Mouse (Mus musculus): ENCODE measurements around the gene Gli1. TPM values are rescaled to one million over a fixed set of nuclear protein-coding genes. Genes with fewer than 3 reads are reported as not detected.
A peak's percentile ranks its signal among the peaks of the same experiment; 100 is the strongest.

Gli1 gene
- total RNA-seq (2014; rRNA removed) (2.5 and 5.1 TPM in 2 replicates), polyA plus RNA-seq (2015; fragmentation: Nextera tagmentation; extraction: Ambion mirVana) (0.89 and 1.2 TPM in 2 replicates)

GRCm38 (mm10) chr10:127341891-127342639 is at the start of gene Gli1:
Gene Gli1, minus strand, starts transcription at chr10:127341974.
- Histone ChIP-seq H3K4me1 (ENCODE audit: insufficient read depth) (peaks cover 13% of the 10 kb centered on the region), H3K27me3 (ENCODE audit: insufficient read depth, low read length) (peaks cover 30% of the 10 kb centered on the region), H3K4me2 (ENCODE audit: low read depth) (peak within 1 kb of the TSS; percentile 53), H3K27ac (ENCODE audit: low read depth, low read length) (no peak within 1 kb of the TSS), H3K4me3 (ENCODE audit: low read depth, low read length) (peak within 1 kb of the TSS; percentile 26), H3K36me3 (ENCODE audit: insufficient read depth) (no peaks in the 10 kb centered on the region), H3K9me3 (ENCODE audit: low read length) (no peaks in the 10 kb centered on the region), H3K9ac (no peak within 1 kb of the TSS)
- peak; percentile 89 for TF ChIP-seq CTCF (IDR thresholded peaks at IDR 0.05; ENCODE audit: low read depth)
- WGBS, result 2% methylated on average over 29 of the region's 29 CpGs
- ATAC-seq (peak; percentile 61), DNase-seq (peak; percentile 87)

- no peak for TF ChIP-seq CTCF (IDR thresholded peaks at IDR 0.05; ENCODE audit: low read depth)
Observed at GRCm38 (mm10) chr10:127381743-127382134, 40.0 kb upstream of the Gli1 start.

GRCm38 (mm10) chr10:127380767-127381742 is 39.3 kb upstream of the Gli1 start:
- peak overlapping the region; percentile 95 for H3K27ac ChIP-seq (ENCODE audit: low read depth, low read length)
- peak overlapping the region; percentile 87 for H3K4me3 ChIP-seq (ENCODE audit: low read depth, low read length)
- DNase-seq (peak; percentile 51), ATAC-seq (peak; percentile 73)
- H3K9me3 ChIP-seq (ENCODE audit: low read length), result no peaks in the 10 kb centered on the region
- no peaks in the 10 kb centered on the region for H3K27me3 ChIP-seq (ENCODE audit: insufficient read depth, low read length)
- peak; percentile 31 for TF ChIP-seq CTCF (IDR thresholded peaks at IDR 0.05; ENCODE audit: low read depth)
- H3K36me3 ChIP-seq (ENCODE audit: insufficient read depth), result no peaks in the 10 kb centered on the region
- peak overlapping the region; percentile 52 for H3K4me2 ChIP-seq (ENCODE audit: low read depth)
- 2% methylated on average over 69 of the region's 79 CpGs for WGBS
- H3K4me1 ChIP-seq (ENCODE audit: insufficient read depth), result peaks cover 4% of the 10 kb centered on the region; the same call in 1 of the 2 replicates
- peak overlapping the region; percentile 87 for H3K9ac ChIP-seq

More at GRCm38 (mm10) chr10:127381743-127382134, 40.0 kb upstream of the Gli1 start:
- Histone ChIP-seq H3K27ac (ENCODE audit: low read depth, low read length) (no peak overlapping the region), H3K27me3 (ENCODE audit: insufficient read depth, low read length) (no peaks in the 10 kb centered on the region), H3K4me2 (ENCODE audit: low read depth) (peak overlapping the region; percentile 52), H3K9ac (no peak overlapping the region; the same call in 1 of the 2 replicates), H3K9me3 (ENCODE audit: low read length) (no peaks in the 10 kb centered on the region), H3K4me3 (ENCODE audit: low read depth, low read length) (peak overlapping the region; percentile 87), H3K36me3 (ENCODE audit: insufficient read depth) (no peaks in the 10 kb centered on the region), H3K4me1 (ENCODE audit: insufficient read depth) (peaks cover 4% of the 10 kb centered on the region; the same call in 1 of the 2 replicates)
- ATAC-seq (no peak), DNase-seq (no peak)
- 56% methylated on average over 2 of the region's 2 CpGs for WGBS

- WGBS, result 6% methylated on average over 16 of the region's 53 CpGs
- no peak for TF ChIP-seq CTCF (IDR thresholded peaks at IDR 0.05; ENCODE audit: low read depth)
- peak within 1 kb of the TSS; percentile 87 for H3K4me3 ChIP-seq (ENCODE audit: low read depth, low read length)
- ATAC-seq (peak; percentile 98), DNase-seq (peak; percentile 97)
- no peaks in the 10 kb centered on the region for H3K9me3 ChIP-seq (ENCODE audit: low read length)
- H3K4me1 ChIP-seq (ENCODE audit: insufficient read depth), result peaks cover 4% of the 10 kb centered on the region; the same call in 1 of the 2 replicates
- H3K9ac ChIP-seq, result peak within 1 kb of the TSS; percentile 87
- H3K36me3 ChIP-seq (ENCODE audit: insufficient read depth), result no peaks in the 10 kb centered on the region
- peak within 1 kb of the TSS; percentile 68 for H3K4me2 ChIP-seq (ENCODE audit: low read depth)
- H3K27ac ChIP-seq (ENCODE audit: low read depth, low read length), result peak within 1 kb of the TSS; percentile 95
- H3K27me3 ChIP-seq (ENCODE audit: insufficient read depth, low read length), result no peaks in the 10 kb centered on the region
Observed at GRCm38 (mm10) chr10:127380251-127380691, 38.5 kb upstream of the Gli1 start, which contains the start of gene R3hdm2. Gene R3hdm2, plus strand, starts transcription at chr10:127380327.

- no peaks in the 10 kb centered on the region for H3K36me3 ChIP-seq (ENCODE audit: insufficient read depth)
- H3K27me3 ChIP-seq (ENCODE audit: insufficient read depth, low read length), result no peaks in the 10 kb centered on the region
- peak overlapping the region; percentile 95; the same call in 1 of the 2 replicates for H3K27ac ChIP-seq (ENCODE audit: low read depth, low read length)
- peaks cover 4% of the 10 kb centered on the region; the same call in 1 of the 2 replicates for H3K4me1 ChIP-seq (ENCODE audit: insufficient read depth)
- peak overlapping the region; percentile 68 for H3K4me2 ChIP-seq (ENCODE audit: low read depth)
- H3K9me3 ChIP-seq (ENCODE audit: low read length), result no peaks in the 10 kb centered on the region
- WGBS, result 86% methylated on average over 8 of the region's 8 CpGs
- ATAC-seq (no peak), DNase-seq (no peak)
- peak overlapping the region; percentile 87; the same call in 1 of the 2 replicates for H3K9ac ChIP-seq
- peak overlapping the region; percentile 87 for H3K4me3 ChIP-seq (ENCODE audit: low read depth, low read length)
- no peak for TF ChIP-seq CTCF (IDR thresholded peaks at IDR 0.05; ENCODE audit: low read depth)
Observed at GRCm38 (mm10) chr10:127379654-127380053, 37.9 kb upstream of the Gli1 start.

- Histone ChIP-seq H3K27ac (ENCODE audit: low read depth, low read length) (no peak overlapping the region), H3K4me3 (ENCODE audit: low read depth, low read length) (no peak overlapping the region), H3K4me2 (ENCODE audit: low read depth) (no peak overlapping the region), H3K27me3 (ENCODE audit: insufficient read depth, low read length) (no peaks in the 10 kb centered on the region), H3K36me3 (ENCODE audit: insufficient read depth) (no peaks in the 10 kb centered on the region), H3K9ac (no peak overlapping the region), H3K4me1 (ENCODE audit: insufficient read depth) (peaks cover 4% of the 10 kb centered on the region; the same call in 1 of the 2 replicates), H3K9me3 (ENCODE audit: low read length) (no peaks in the 10 kb centered on the region)
- ATAC-seq (no peak), DNase-seq (no peak)
- TF ChIP-seq CTCF (IDR thresholded peaks at IDR 0.05; ENCODE audit: low read depth), result no peak
- WGBS, result 68% methylated on average over 3 of the region's 3 CpGs
Observed at GRCm38 (mm10) chr10:127377700-127378099, 35.9 kb upstream of the Gli1 start.

Data from forebrain, postnatal 0 days (tissue).